Mouse (Mus musculus) C2C12 (cell line): ENCODE data around the gene Otp. TPM values are rescaled to one million over a fixed set of nuclear protein-coding genes. Genes with fewer than 3 reads are reported as not detected.

ENCODE experiments used
- H3K27me3 ChIP-seq: one replicate; pipeline ENCODE4 v1.6.1; 2011; ENCODE audit not compliant: control insufficient read depth, insufficient read depth, insufficient read length
- H3K36me3 ChIP-seq: one replicate; pipeline ENCODE4 v1.6.1; 2011; ENCODE audit not compliant: control insufficient read depth, insufficient read depth
- H3K4me3 ChIP-seq: one replicate; pipeline ENCODE4 v1.5.1; 2011; ENCODE audit warnings: mild to moderate bottlenecking, control low read depth; ENCODE audit not compliant: poor library complexity, insufficient read depth, severe bottlenecking
- H3K79me2 ChIP-seq: one replicate; pipeline ENCODE4 v1.6.1; 2011; ENCODE audit not compliant: control insufficient read depth, insufficient read depth
- H3K79me3 ChIP-seq: one replicate; pipeline ENCODE4 v1.6.1; 2011; ENCODE audit warnings: low read depth, control low read depth
- H3ac ChIP-seq: one replicate; pipeline ENCODE3; 2011; ENCODE audit warnings: low read depth; ENCODE audit not compliant: control insufficient read depth, insufficient read length
- CEBPB ChIP-seq: IDR thresholded peaks from one replicate; pipeline ENCODE4 v1.6.1; 2011; ENCODE audit warnings: low read depth, mild to moderate bottlenecking, control low read depth, moderate library complexity
- CTCF ChIP-seq: IDR thresholded peaks from one replicate; pipeline ENCODE4 v1.5.1; 2011; ENCODE audit not compliant: control insufficient read depth, insufficient read depth, insufficient read length
- FOSL1 ChIP-seq: IDR thresholded peaks from one replicate; pipeline ENCODE4 v1.8.0; 2011; ENCODE audit warnings: mild to moderate bottlenecking, low read length; ENCODE audit not compliant: poor library complexity, insufficient read depth, severe bottlenecking
- MAX ChIP-seq: IDR thresholded peaks from one replicate; pipeline ENCODE4 v1.6.1; 2011; ENCODE audit warnings: mild to moderate bottlenecking, control low read depth
- MYOD1 ChIP-seq: IDR thresholded peaks from one replicate; pipeline ENCODE4 v1.6.1; 2011; ENCODE audit warnings: low read depth; ENCODE audit not compliant: control insufficient read depth, insufficient read length
- MYOG ChIP-seq: IDR thresholded peaks from one replicate; pipeline ENCODE4 v1.6.1; 2011; ENCODE audit not compliant: control insufficient read depth, insufficient read length; ENCODE audit errors: extremely low read depth
- USF1 ChIP-seq: IDR thresholded peaks from one replicate; pipeline ENCODE4 v1.6.1; 2011; ENCODE audit warnings: low read depth, mild to moderate bottlenecking, control low read depth, moderate library complexity
- polyA plus RNA-seq: library from polyadenylated mRNA; unstranded; fragments of >200 nt; fragmentation: generic; extraction: Trizol; gene quantifications from one replicate; pipeline ENCODE4 v1.2.1, GENCODE M21; 2012; ENCODE audit warnings: missing spikeins

The Otp gene
- polyA plus RNA-seq, 1 experiment, result not detected

GRCm38 (mm10) chr13:94912961-94913360 is 37.6 kb downstream of the Otp start:
- peaks cover 23% of the 10 kb centered on the region for H3K27me3 ChIP-seq
- no peaks in the 10 kb centered on the region for H3K36me3 ChIP-seq
- no peak overlapping the region for H3ac ChIP-seq
- TF ChIP-seq MAX (no peak), CTCF (no peak), MYOG (no peak), FOSL1 (no peak), USF1 (no peak), MYOD1 (no peak), CEBPB (no peak)
- no peak overlapping the region for H3K4me3 ChIP-seq
- H3K79me3 ChIP-seq, result no peaks in the 10 kb centered on the region
- no peaks in the 10 kb centered on the region for H3K79me2 ChIP-seq

- H3K4me3 ChIP-seq, result no peak overlapping the region
- H3K79me2 ChIP-seq, result no peaks in the 10 kb centered on the region
- H3ac ChIP-seq, result no peak overlapping the region
- H3K36me3 ChIP-seq, result no peaks in the 10 kb centered on the region
- no peaks in the 10 kb centered on the region for H3K79me3 ChIP-seq
- TF ChIP-seq CEBPB (no peak), CTCF (no peak), FOSL1 (no peak), USF1 (no peak), MYOD1 (no peak), MAX (no peak), MYOG (no peak)
- peaks cover 22% of the 10 kb centered on the region for H3K27me3 ChIP-seq
These were observed 40.3 kb downstream of the Otp start for GRCm38 (mm10) chr13:94915654-94916053.

GRCm38 (mm10) chr13:94928086-94928485 is 52.7 kb downstream of the Otp start:
- H3K36me3 ChIP-seq, result no peaks in the 10 kb centered on the region
- no peaks in the 10 kb centered on the region for H3K79me3 ChIP-seq
- no peak overlapping the region for H3K4me3 ChIP-seq
- H3K27me3 ChIP-seq, result no peaks in the 10 kb centered on the region
- TF ChIP-seq CEBPB (no peak), MYOD1 (no peak), USF1 (no peak), MAX (no peak), CTCF (no peak), MYOG (no peak), FOSL1 (no peak)
- H3K79me2 ChIP-seq, result no peaks in the 10 kb centered on the region
- H3ac ChIP-seq, result no peak overlapping the region

Other genes with a start within 250 kb of the Otp start
- gene Tbca, start 86.7 kb upstream of the Otp start, polyA plus RNA-seq, result 261 TPM
- 6.8 TPM for gene Wdr41, start 100.7 kb downstream of the Otp start, polyA plus RNA-seq